In the genomic region with DNA sequence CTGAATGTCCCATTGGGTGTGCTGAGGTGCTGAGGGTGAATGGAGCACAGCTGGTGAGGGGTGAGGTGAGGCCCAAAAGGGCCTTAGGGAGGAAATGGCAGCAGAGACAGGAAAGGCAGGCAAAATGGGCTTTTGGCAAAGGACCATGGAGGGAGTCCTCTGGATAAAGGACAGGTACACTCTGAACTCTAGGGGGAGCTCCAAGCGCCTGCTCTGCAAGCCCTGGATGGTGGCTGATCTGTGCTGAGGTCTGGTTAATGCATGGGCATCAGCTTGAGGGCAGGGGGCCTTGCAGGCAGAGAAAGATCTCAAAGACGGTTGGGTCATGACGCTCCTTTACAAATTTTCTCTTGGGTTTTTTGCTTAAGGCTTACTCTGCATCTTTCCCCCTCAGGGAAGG, we compare ENCODE assay signal across 8 mouse cellular contexts.
DNase-seq lines count a peak whose midpoint lies in the region; ATAC-seq and TF ChIP-seq lines count a peak whose summit lies in the region.

No protein-coding gene starts in this region.

- H3K36me3 ChIP-seq in heart, postnatal 0 days (replicated peaks; ENCODE audit: control insufficient read depth, insufficient read depth, low read length) = no peaks in the 10 kb centered on the region
- H3K36me3 ChIP-seq in forebrain, embryonic 11.5 days (ENCODE audit: control insufficient read depth, insufficient read depth, low read length) = no peaks in the 10 kb centered on the region

- no peaks in the 10 kb centered on the region for H3K4me1 ChIP-seq in heart, postnatal 0 days (ENCODE audit: control insufficient read depth, insufficient read depth)
- H3K4me1 ChIP-seq in forebrain, embryonic 11.5 days (replicated peaks; ENCODE audit: control insufficient read depth, insufficient read depth, low read length) = no peaks in the 10 kb centered on the region

- no peak overlapping the region for H3K4me3 ChIP-seq in heart, postnatal 0 days (ENCODE audit: low read depth, low read length)
- no peak overlapping the region for H3K4me3 ChIP-seq in forebrain, embryonic 11.5 days (ENCODE audit: low read depth, low read length)

- no peaks in the 10 kb centered on the region for H3K9me3 ChIP-seq in heart, postnatal 0 days (replicated peaks; ENCODE audit: control insufficient read depth, low read length)
- H3K9me3 ChIP-seq in forebrain, embryonic 11.5 days (ENCODE audit: control insufficient read depth, low read length) = no peaks in the 10 kb centered on the region

- peak; percentile 30 for DNase-seq in heart, postnatal 0 days (ENCODE audit: low spot score)
- DNase-seq in heart, postnatal 25 days (ENCODE audit: low spot score) = no peak
- DNase-seq in 416B (ENCODE audit: low read depth) = peak; percentile 26
- peak; percentile 54 for DNase-seq in adrenal gland, postnatal 14 days
- DNase-seq in forebrain, embryonic 11.5 days (ENCODE audit: low spot score) = peak; percentile 72
- peak; percentile 30 for DNase-seq in lung, postnatal 36 days
- DNase-seq in layer of hippocampus, postnatal 14 days (ENCODE audit: low spot score in 2 of 2) = no peak
- no peak for DNase-seq in spleen, adult 12 weeks (ENCODE audit: low spot score)

- no peaks in the 10 kb centered on the region for H3K27me3 ChIP-seq in heart, postnatal 0 days (ENCODE audit: control insufficient read depth, insufficient read depth, low read length)
- H3K27me3 ChIP-seq in forebrain, embryonic 11.5 days (ENCODE audit: control insufficient read depth, insufficient read depth, low read length) = no peaks in the 10 kb centered on the region

- H3K4me2 ChIP-seq in heart, postnatal 0 days (ENCODE audit: low read depth, low read length) = no peak overlapping the region
- H3K4me2 ChIP-seq in forebrain, embryonic 11.5 days (ENCODE audit: low read depth, low read length, severe bottlenecking) = no peak overlapping the region

- no peak for ATAC-seq in heart, postnatal 0 days (ENCODE audit: insufficient read depth, low read depth)
- ATAC-seq in forebrain, embryonic 11.5 days (replicated peaks; ENCODE audit: low FRiP score) = peak; percentile 69

- peak; percentile 64 for TF ChIP-seq CTCF in heart, postnatal 0 days (IDR thresholded peaks at IDR 0.05; ENCODE audit: low read depth)

- H3K9ac ChIP-seq in heart, postnatal 0 days (replicated peaks; ENCODE audit: low read depth, low read length) = no peak overlapping the region
- H3K9ac ChIP-seq in forebrain, embryonic 11.5 days (ENCODE audit: low read length) = no peak overlapping the region

- no peak for TF ChIP-seq EP300 in heart, postnatal 0 days (IDR thresholded peaks at IDR 0.05; ENCODE audit: low read depth)

- no peak overlapping the region for H3K27ac ChIP-seq in heart, postnatal 0 days (ENCODE audit: low read depth)
- no peak overlapping the region for H3K27ac ChIP-seq in forebrain, embryonic 11.5 days (ENCODE audit: low read depth, low read length)

- 12% methylated on average over 3 of the region's 3 CpGs for WGBS in heart, postnatal 0 days
- WGBS in forebrain, embryonic 11.5 days = 22% methylated on average over 3 of the region's 3 CpGs

- intact Hi-C loops in heart, postnatal 25 days (cut with DNase I) = no loop called here

Comparison
In these comparisons a context has a peak if more than half of its experiments do, and no peak if none do; other contexts are left out.
1. DNase-seq: peak in heart, postnatal 0 days (single experiment), 416B (single experiment), adrenal gland, postnatal 14 days (single experiment), forebrain, embryonic 11.5 days (single experiment) and lung, postnatal 36 days (single experiment); none in heart, postnatal 25 days (single experiment), layer of hippocampus, postnatal 14 days (0 of 2) and spleen, adult 12 weeks (single experiment).